Mouse (Mus musculus) testis, adult 2 months (tissue): ENCODE measurements around the gene Tfap2b.

Source experiments
- CTCF ChIP-seq: fragments of 200-500 bp; IDR thresholded peaks from 2 replicates; pipeline ENCODE4 v1.5.1; 2012; ENCODE audit warnings: low read depth, mild to moderate bottlenecking, inconsistent platforms, low read length, moderate library complexity; ENCODE audit not compliant: control insufficient read depth, insufficient read depth, insufficient replicate concordance
- POLR2A ChIP-seq: fragments of 200-500 bp; IDR thresholded peaks from 2 replicates; pipeline ENCODE4 v1.6.1; 2012; ENCODE audit warnings: low read depth, mild to moderate bottlenecking, inconsistent platforms, low read length, moderate library complexity; ENCODE audit not compliant: control insufficient read depth

- TF ChIP-seq POLR2A (no peak), CTCF (no peak)
Measured at GRCm38 (mm10) chr1:19245032-19245431, 36.3 kb downstream of the Tfap2b start.
